Mouse (Mus musculus): Measurements from ENCODE around the gene Cacng7. TPM values are rescaled to one million over a fixed set of nuclear protein-coding genes. Genes with fewer than 3 reads are reported as not detected.

Gene Cacng7
- total RNA-seq, 2 experiments from 2014 or later: 144 to 148 TPM

DNA sequence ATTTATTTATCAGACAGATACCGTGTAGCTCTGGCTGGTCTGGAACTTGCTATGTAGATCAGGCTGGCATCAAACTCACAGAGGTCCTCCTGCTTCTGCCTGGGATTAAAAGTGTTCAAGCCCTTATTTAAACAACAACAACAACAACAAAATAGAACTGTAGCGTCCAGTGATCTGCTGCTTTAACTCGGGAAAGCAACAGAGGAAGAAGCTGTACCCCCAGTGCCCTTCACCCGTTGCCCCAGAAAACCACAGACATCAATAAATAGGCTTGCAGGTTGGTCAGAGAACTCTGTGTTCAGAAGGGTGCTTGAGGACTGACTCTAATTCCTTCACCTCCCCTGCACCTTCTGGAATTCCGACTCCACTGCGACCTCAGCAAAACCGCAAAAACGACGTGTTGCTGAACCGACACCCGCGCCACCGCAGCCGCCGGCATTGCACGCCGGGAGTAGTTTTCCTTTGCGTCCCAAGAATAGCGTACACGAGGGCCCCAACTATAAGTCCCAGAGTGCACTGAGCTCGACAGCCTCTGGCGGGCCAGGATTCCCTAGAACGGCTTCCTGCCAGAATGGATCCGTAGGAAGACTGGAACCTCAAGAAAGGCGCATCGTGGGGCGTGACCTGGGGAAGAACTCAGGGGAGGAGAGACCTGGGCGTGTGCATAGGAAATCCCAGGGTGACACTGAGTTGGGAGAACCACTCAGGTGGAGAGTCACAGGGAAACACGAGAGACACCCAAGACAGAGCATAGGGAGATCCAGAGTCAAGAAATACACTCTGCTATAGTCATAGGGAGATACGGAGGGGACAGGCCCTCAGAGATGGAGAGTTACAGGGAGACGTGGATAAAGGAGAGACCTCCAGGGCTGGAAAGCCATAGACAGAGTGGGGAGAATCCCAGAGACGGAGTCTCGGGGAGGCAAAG is 30.9 kb upstream of the Cacng7 start:
- peak in 1 of 2 experiments; percentile 61 for DNase-seq (ENCODE audit: extremely low spot score in 1 of 2, low spot score in 2 of 2)
- intact Hi-C loops (cut with DNase I): loop anchor here (10.0 kb wide), 1 partner anchor 77 kb away; no protein-coding TSS in a partner anchor

- intact Hi-C loops (cut with DNase I): loop anchor here (10.0 kb wide), 1 partner anchor 78 kb away; no protein-coding TSS in a partner anchor
- DNase-seq (ENCODE audit: extremely low spot score in 1 of 2, low spot score in 2 of 2): no peak
Observed at GRCm38 (mm10) chr7:3302556-3303275, 30.0 kb upstream of the Cacng7 start.

- DNase-seq (ENCODE audit: extremely low spot score in 1 of 2, low spot score in 2 of 2): peak; percentile 59 to 85
- intact Hi-C loops (cut with DNase I): loop anchor here (10.0 kb wide), 1 partner anchor 79 kb away; no protein-coding TSS in a partner anchor
Observed at GRCm38 (mm10) chr7:3303276-3303781, 29.4 kb upstream of the Cacng7 start.

- intact Hi-C loops (cut with DNase I): loop anchor here (10.0 kb wide), 1 partner anchor 79 kb away; no protein-coding TSS in a partner anchor
- DNase-seq (ENCODE audit: extremely low spot score in 1 of 2, low spot score in 2 of 2): no peak
Observed at GRCm38 (mm10) chr7:3303789-3304188, 29.0 kb upstream of the Cacng7 start.

GRCm38 (mm10) chr7:3304298-3304697 is 28.5 kb upstream of the Cacng7 start:
- peak in 1 of 2 experiments; percentile 79 for DNase-seq (ENCODE audit: extremely low spot score in 1 of 2, low spot score in 2 of 2)
- intact Hi-C loops (cut with DNase I): loop anchor here (10.0 kb wide), 1 partner anchor 79 kb away; no protein-coding TSS in a partner anchor

DNA sequence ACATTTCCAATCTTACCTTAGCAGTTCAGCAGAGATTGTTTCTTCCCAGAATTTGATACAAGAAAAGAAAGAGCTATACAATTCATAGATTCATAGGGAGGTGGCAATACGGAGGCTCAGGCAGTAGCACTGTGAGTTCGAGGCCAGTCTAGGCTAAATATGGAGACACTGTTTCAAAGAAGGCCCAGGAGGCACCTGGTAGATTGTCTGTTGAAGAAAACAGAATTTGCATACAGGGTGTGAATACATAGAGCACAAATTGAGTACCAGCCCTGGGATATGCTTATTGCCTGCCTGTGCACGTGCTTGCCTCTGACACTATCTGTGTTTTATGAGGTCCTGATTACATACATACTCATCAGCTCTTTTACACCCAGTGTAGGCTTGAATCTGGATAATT is 26.4 kb upstream of the Cacng7 start:
- DNase-seq (ENCODE audit: extremely low spot score in 1 of 2, low spot score in 2 of 2): no peak

GRCm38 (mm10) chr7:3308646-3309045 is 24.1 kb upstream of the Cacng7 start:
- intact Hi-C loops (cut with DNase I): loop anchor here (10.0 kb wide), 1 partner anchor 84 kb away; no protein-coding TSS in a partner anchor

More for the DNA sequence above, 26.4 kb upstream of the Cacng7 start:
- intact Hi-C loops (cut with DNase I): loop anchor here (10.0 kb wide), 1 partner anchor 82 kb away; no protein-coding TSS in a partner anchor

GRCm38 (mm10) chr7:3310233-3310632 is 22.5 kb upstream of the Cacng7 start:
- DNase-seq (ENCODE audit: extremely low spot score in 1 of 2, low spot score in 2 of 2): no peak

More at GRCm38 (mm10) chr7:3308646-3309045, 24.1 kb upstream of the Cacng7 start:
- no peak for DNase-seq (ENCODE audit: extremely low spot score in 1 of 2, low spot score in 2 of 2)

GRCm38 (mm10) chr7:3313571-3313970 is 19.2 kb upstream of the Cacng7 start:
- DNase-seq (ENCODE audit: extremely low spot score in 1 of 2, low spot score in 2 of 2): no peak
- intact Hi-C loops (cut with DNase I): no loop called here

More at GRCm38 (mm10) chr7:3310233-3310632, 22.5 kb upstream of the Cacng7 start:
- intact Hi-C loops (cut with DNase I): no loop called here

DNA sequence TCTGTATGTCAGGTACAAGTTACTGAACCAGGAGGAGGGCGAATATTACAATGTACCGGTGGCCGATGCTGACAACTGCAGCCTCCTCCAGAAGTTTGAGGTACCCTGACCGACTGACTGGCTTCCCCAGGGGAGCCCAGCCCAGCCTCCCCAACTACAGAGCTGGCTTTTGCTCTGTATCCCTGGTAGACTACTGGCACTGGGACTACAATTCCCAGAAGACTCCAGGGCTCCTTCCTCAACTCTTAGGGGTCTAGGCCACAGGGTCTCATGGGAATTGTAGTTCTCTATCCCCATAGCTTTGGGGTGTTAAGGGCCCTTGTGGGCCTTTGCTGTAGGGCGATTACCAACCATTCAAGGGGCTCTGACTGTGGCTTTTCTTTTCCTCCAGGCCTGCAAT is 18.6 kb upstream of the Cacng7 start:
- intact Hi-C loops (cut with DNase I): no loop called here

DNA sequence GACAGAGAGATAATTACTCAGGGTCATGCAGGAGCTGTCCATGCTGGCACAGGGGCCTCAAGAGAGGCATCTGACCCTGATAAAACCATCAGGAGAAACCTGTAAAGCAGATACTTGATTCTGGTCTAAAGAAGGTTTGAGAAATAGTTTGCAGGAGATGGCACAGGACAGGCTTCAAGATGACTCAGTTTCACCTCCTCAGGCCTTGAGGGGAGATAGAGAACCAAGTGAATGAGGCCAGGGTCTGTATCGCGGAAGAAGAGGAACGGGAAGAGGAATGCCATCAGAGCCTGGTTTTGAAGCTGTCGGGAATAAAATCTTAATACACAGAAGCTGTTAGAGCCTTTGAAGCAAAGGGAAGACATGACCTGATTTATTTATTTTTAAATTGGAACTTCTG is 15.1 kb upstream of the Cacng7 start:
- DNase-seq (ENCODE audit: extremely low spot score in 1 of 2, low spot score in 2 of 2): no peak
- intact Hi-C loops (cut with DNase I): no loop called here

More for the DNA sequence above, 18.6 kb upstream of the Cacng7 start:
- no peak for DNase-seq (ENCODE audit: extremely low spot score in 1 of 2, low spot score in 2 of 2)

DNA sequence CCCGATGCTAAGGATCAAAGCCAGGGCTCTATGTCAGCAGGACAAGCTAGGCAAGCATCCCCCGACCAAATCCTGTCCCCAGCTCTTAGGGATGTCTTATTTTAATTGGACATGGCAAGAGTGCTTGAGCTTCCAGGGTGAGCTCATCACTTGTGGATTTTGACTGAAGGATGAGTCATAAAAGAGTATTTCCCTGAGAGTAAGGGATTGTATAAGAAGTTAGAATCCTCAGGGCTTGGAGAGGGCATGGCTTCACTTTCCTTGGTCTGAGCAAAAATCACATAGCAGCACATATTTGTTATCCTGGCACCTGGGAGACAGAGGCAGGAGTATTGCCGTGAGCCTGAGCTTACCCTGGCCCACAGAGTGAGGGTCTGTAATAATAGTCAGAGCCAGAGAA is 11.9 kb upstream of the Cacng7 start:
- intact Hi-C loops (cut with DNase I): no loop called here
- no peak for DNase-seq (ENCODE audit: extremely low spot score in 1 of 2, low spot score in 2 of 2)

GRCm38 (mm10) chr7:3323826-3324225 is 8.9 kb upstream of the Cacng7 start:
- intact Hi-C loops (cut with DNase I): no loop called here
- no peak for DNase-seq (ENCODE audit: extremely low spot score in 1 of 2, low spot score in 2 of 2)

GRCm38 (mm10) chr7:3327961-3328360 is 4.8 kb upstream of the Cacng7 start:
- intact Hi-C loops (cut with DNase I): no loop called here
- DNase-seq (ENCODE audit: extremely low spot score in 1 of 2, low spot score in 2 of 2): no peak

- peak; percentile 80 to 81 for DNase-seq (ENCODE audit: extremely low spot score in 1 of 2, low spot score in 2 of 2)
- intact Hi-C loops (cut with DNase I): loop anchor here (2.0 kb wide), 1 partner anchor 119 kb away; no protein-coding TSS in a partner anchor
Observed at GRCm38 (mm10) chr7:3329776-3330546, 2.8 kb upstream of the Cacng7 start.

- DNase-seq (ENCODE audit: extremely low spot score in 1 of 2, low spot score in 2 of 2): no peak
- intact Hi-C loops (cut with DNase I): loop anchor here (2.0 kb wide), 1 partner anchor 118 kb away; no protein-coding TSS in a partner anchor
Observed at GRCm38 (mm10) chr7:3331171-3331570, 1.6 kb upstream of the Cacng7 start.

GRCm38 (mm10) chr7:3331581-3332223 is 1.1 kb upstream of the Cacng7 start:
- DNase-seq (ENCODE audit: extremely low spot score in 1 of 2, low spot score in 2 of 2): peak; percentile 83 to 90
- intact Hi-C loops (cut with DNase I): loop anchor here (2.0 kb wide), 1 partner anchor 117 kb away; no protein-coding TSS in a partner anchor

- DNase-seq (ENCODE audit: extremely low spot score in 1 of 2, low spot score in 2 of 2): no peak
- intact Hi-C loops (cut with DNase I): no loop called here
Observed at GRCm38 (mm10) chr7:3332224-3332615, 535 bp upstream of the Cacng7 start.

All from left cerebral cortex, postnatal 10 days (tissue).